ENCODE assay signal across 9 mouse cellular contexts in genomic region chr6:48684319-48684718, GRCm38 (mm10). TPM values are rescaled to one million over a fixed set of nuclear protein-coding genes. Genes with fewer than 3 reads are reported as not detected.
DNase-seq lines count a peak whose midpoint lies in the region; ATAC-seq lines count a peak whose summit lies in the region.
"Had no signal": no experiment of that assay in that cellular context is flagged by ENCODE, and none has a peak within 500 bp of the region (broad histone marks: within the 10 kb centered on the region; RNA-seq: fewer than 3 reads in every experiment).

TSS of gene Gimap4 (plus strand) at chr6:48684549.

- intact Hi-C loops in heart, postnatal 14 days (cut with DNase I): loop anchor here (2.0 kb wide), 1 partner anchor 38 kb away; the partner anchor contains the start of gene Gimap8
- intact Hi-C loops in left cerebral cortex, postnatal 14 days (cut with DNase I): no loop called here

- no peak for DNase-seq in kidney, postnatal 4 days
- no peak for DNase-seq in adrenal gland, postnatal 14 days
- no peak for DNase-seq in heart, postnatal 14 days
- DNase-seq in left cerebral cortex, postnatal 14 days (ENCODE audit: low spot score in 2 of 2): no peak
- no peak for DNase-seq in frontal cortex, postnatal 14 days (ENCODE audit: low spot score in 2 of 2)
- DNase-seq in testis, postnatal 10 days (ENCODE audit: low spot score): no peak

- no peaks in the 10 kb centered on the region for H3K4me1 ChIP-seq in kidney, embryonic 15.5 days
- H3K4me1 ChIP-seq: hindbrain, embryonic 10.5 days had no signal

- WGBS in kidney, embryonic 15.5 days: 49% methylated on average over 5 of the region's 5 CpGs

- no peaks in the 10 kb centered on the region for H3K27me3 ChIP-seq in kidney, embryonic 15.5 days

- ATAC-seq in kidney, embryonic 15.5 days (replicated peaks; ENCODE audit: low FRiP score): no peak
- ATAC-seq in megakaryocyte, adult 5-6 weeks (ENCODE audit: poor library complexity, severe bottlenecking): no peak

- H3K4me3 ChIP-seq in kidney, embryonic 15.5 days (replicated peaks): peak within 1 kb of the TSS; percentile 29
- H3K4me3 ChIP-seq: hindbrain, embryonic 10.5 days had no signal

- peak within 1 kb of the TSS; percentile 26; the same call in 1 of the 2 replicates for H3K4me2 ChIP-seq in kidney, embryonic 15.5 days

- H3K9ac ChIP-seq in kidney, embryonic 15.5 days: no peak within 1 kb of the TSS

- H3K9me3 ChIP-seq in kidney, embryonic 15.5 days (replicated peaks): no peaks in the 10 kb centered on the region
- H3K9me3 ChIP-seq: hindbrain, embryonic 10.5 days had no signal

- no peaks in the 10 kb centered on the region for H3K36me3 ChIP-seq in kidney, embryonic 15.5 days
- H3K36me3 ChIP-seq: hindbrain, embryonic 10.5 days had no signal

- H3K27ac ChIP-seq in kidney, embryonic 15.5 days: peak within 1 kb of the TSS; percentile 60
- H3K27ac ChIP-seq: hindbrain, embryonic 10.5 days had no signal

RNA-seq across cellular contexts. Expression of gene Gimap4, which starts in this region (rescaled TPM):
- 69.5 and 72.5 TPM in 2 replicates for polyA plus RNA-seq in kidney, embryonic 15.5 days (2015; fragmentation: Nextera tagmentation; extraction: Ambion mirVana)
- 54.8 and 62.2 TPM in 2 replicates for total RNA-seq in adrenal gland, postnatal 14 days (2021)
- 10 to 100 TPM; 32.2 to 42.6 TPM for total RNA-seq in heart, postnatal 14 days (2021)
- total RNA-seq in megakaryocyte, adult 5-6 weeks (2015): 24.2 and 24.8 TPM in 2 replicates
- 46.0 and 76.0 TPM in 2 replicates for total RNA-seq in megakaryocyte, adult 5-6 weeks (2017)
- total RNA-seq in left cerebral cortex, postnatal 14 days (2021): under 1 TPM; 0.40 to 0.90 TPM

Comparison
In these comparisons a context has a peak if more than half of its experiments do, and no peak if none do; other contexts are left out.
1. RNA of gene Gimap4 (total RNA-seq): 54.8 to 62.2 TPM in adrenal gland, postnatal 14 days, 24.2 to 76.0 TPM in megakaryocyte, adult 5-6 weeks and 32.2 to 42.6 TPM in heart, postnatal 14 days; 0.40 to 0.90 TPM in left cerebral cortex, postnatal 14 days; every median in the first group is over 10 times any median in the second.